Mouse (Mus musculus): ENCODE results near the gene Klf5. TPM values are rescaled to one million over a fixed set of nuclear protein-coding genes. Genes with fewer than 3 reads are reported as not detected.

Gene Klf5
- polyA plus RNA-seq, 1 experiment from 2014 or later, result 2.7 TPM

GRCm38 (mm10) chr14:99280399-99280798, 18.1 kb upstream of the Klf5 start:
- ATAC-seq (ENCODE audit: low FRiP score, low TSS enrichment) (no peak), DNase-seq (no peak)
- no peaks in the 10 kb centered on the region for H3K36me3 ChIP-seq (ENCODE audit: control insufficient read depth, insufficient read depth, low read length)
- peaks cover 5% of the 10 kb centered on the region; the same call in 1 of the 2 replicates for H3K27me3 ChIP-seq (ENCODE audit: control insufficient read depth, insufficient read depth, low read length)
- WGBS, result 87% methylated on average over 5 of the region's 5 CpGs
- H3K4me1 ChIP-seq (ENCODE audit: control insufficient read depth, insufficient read depth, low read length), result peaks cover 4% of the 10 kb centered on the region; the same call in 1 of the 2 replicates
- no peak overlapping the region for H3K27ac ChIP-seq (replicated peaks; ENCODE audit: low read depth, low read length)
- H3K4me2 ChIP-seq (ENCODE audit: low read length), result no peak overlapping the region
- no peak overlapping the region for H3K4me3 ChIP-seq (replicated peaks; ENCODE audit: low read depth, low read length)
- no peak overlapping the region for H3K9ac ChIP-seq (replicated peaks; ENCODE audit: low read length)
- H3K9me3 ChIP-seq (ENCODE audit: control insufficient read depth, low read length), result no peaks in the 10 kb centered on the region

DNA sequence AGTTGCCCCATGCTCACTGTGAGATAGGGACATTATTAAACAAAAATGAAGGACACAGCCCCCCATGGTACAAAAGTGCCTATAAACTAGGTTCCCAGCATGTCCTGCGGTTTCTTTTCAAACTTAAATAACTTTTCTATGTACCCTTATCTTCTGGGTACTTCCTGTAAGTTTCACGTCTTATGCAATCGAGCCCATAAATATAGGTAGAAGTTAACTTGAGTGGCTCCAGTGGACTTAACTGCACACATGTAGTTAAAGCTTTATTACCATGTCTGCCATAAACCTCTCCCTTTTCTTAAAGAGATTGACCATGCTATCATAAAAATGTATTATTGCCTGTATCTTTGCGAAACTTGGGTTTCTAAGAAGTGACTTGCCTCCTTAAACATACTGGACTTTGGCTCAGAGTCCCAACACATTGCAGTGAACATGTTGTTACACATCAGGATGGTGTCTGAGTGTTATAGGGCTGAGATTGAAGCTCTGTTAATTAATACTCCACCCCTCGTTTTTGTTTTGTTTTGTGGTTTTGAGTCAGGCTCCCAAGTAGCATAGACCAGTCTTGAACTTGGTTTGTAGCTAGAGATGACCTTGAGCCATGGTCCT, 17.6 kb upstream of the Klf5 start:
- no peaks in the 10 kb centered on the region for H3K36me3 ChIP-seq (ENCODE audit: control insufficient read depth, insufficient read depth, low read length)

GRCm38 (mm10) chr14:99285486-99285885, 13.0 kb upstream of the Klf5 start:
- Histone ChIP-seq H3K9ac (replicated peaks; ENCODE audit: low read length) (no peak overlapping the region), H3K9me3 (ENCODE audit: control insufficient read depth, low read length) (no peaks in the 10 kb centered on the region), H3K4me2 (ENCODE audit: low read length) (no peak overlapping the region), H3K27ac (replicated peaks; ENCODE audit: low read depth, low read length) (no peak overlapping the region), H3K27me3 (ENCODE audit: control insufficient read depth, insufficient read depth, low read length) (no peaks in the 10 kb centered on the region), H3K36me3 (ENCODE audit: control insufficient read depth, insufficient read depth, low read length) (no peaks in the 10 kb centered on the region), H3K4me1 (ENCODE audit: control insufficient read depth, insufficient read depth, low read length) (no peaks in the 10 kb centered on the region), H3K4me3 (replicated peaks; ENCODE audit: low read depth, low read length) (no peak overlapping the region)
- ATAC-seq (ENCODE audit: low FRiP score, low TSS enrichment) (no peak), DNase-seq (no peak)
- WGBS, result 96% methylated on average over 4 of the region's 4 CpGs

More for the DNA sequence above, 17.6 kb upstream of the Klf5 start:
- DNase-seq, result no peak
- Histone ChIP-seq H3K27ac (replicated peaks; ENCODE audit: low read depth, low read length) (no peak overlapping the region), H3K4me2 (ENCODE audit: low read length) (no peak overlapping the region), H3K4me1 (ENCODE audit: control insufficient read depth, insufficient read depth, low read length) (peaks cover 4% of the 10 kb centered on the region; the same call in 1 of the 2 replicates), H3K9me3 (ENCODE audit: control insufficient read depth, low read length) (no peaks in the 10 kb centered on the region), H3K27me3 (ENCODE audit: control insufficient read depth, insufficient read depth, low read length) (peaks cover 5% of the 10 kb centered on the region; the same call in 1 of the 2 replicates), H3K9ac (replicated peaks; ENCODE audit: low read length) (no peak overlapping the region), H3K4me3 (replicated peaks; ENCODE audit: low read depth, low read length) (no peak overlapping the region)
- no peak for ATAC-seq (ENCODE audit: low FRiP score, low TSS enrichment)
- 91% methylated on average over 5 of the region's 5 CpGs for WGBS

- 97% methylated on average over 5 of the region's 5 CpGs for WGBS
- H3K4me1 ChIP-seq (ENCODE audit: control insufficient read depth, insufficient read depth, low read length), result no peaks in the 10 kb centered on the region
- H3K4me3 ChIP-seq (replicated peaks; ENCODE audit: low read depth, low read length), result no peak overlapping the region
- no peak overlapping the region for H3K9ac ChIP-seq (replicated peaks; ENCODE audit: low read length)
- no peaks in the 10 kb centered on the region for H3K36me3 ChIP-seq (ENCODE audit: control insufficient read depth, insufficient read depth, low read length)
- H3K27me3 ChIP-seq (ENCODE audit: control insufficient read depth, insufficient read depth, low read length), result peaks cover 8% of the 10 kb centered on the region
- DNase-seq (no peak), ATAC-seq (ENCODE audit: low FRiP score, low TSS enrichment) (no peak)
- H3K4me2 ChIP-seq (ENCODE audit: low read length), result no peak overlapping the region
- H3K27ac ChIP-seq (replicated peaks; ENCODE audit: low read depth, low read length), result no peak overlapping the region
- H3K9me3 ChIP-seq (ENCODE audit: control insufficient read depth, low read length), result no peaks in the 10 kb centered on the region
These were observed 6.3 kb upstream of the Klf5 start for GRCm38 (mm10) chr14:99292176-99292575.

GRCm38 (mm10) chr14:99294424-99294823, 4.1 kb upstream of the Klf5 start:
- WGBS, result 90% methylated on average over 8 of the region's 8 CpGs
- H3K27ac ChIP-seq (replicated peaks; ENCODE audit: low read depth, low read length), result no peak overlapping the region
- ATAC-seq (ENCODE audit: low FRiP score, low TSS enrichment) (no peak), DNase-seq (no peak)
- no peaks in the 10 kb centered on the region for H3K36me3 ChIP-seq (ENCODE audit: control insufficient read depth, insufficient read depth, low read length)
- H3K4me1 ChIP-seq (ENCODE audit: control insufficient read depth, insufficient read depth, low read length), result no peaks in the 10 kb centered on the region
- H3K4me2 ChIP-seq (ENCODE audit: low read length), result no peak overlapping the region
- no peak overlapping the region for H3K4me3 ChIP-seq (replicated peaks; ENCODE audit: low read depth, low read length)
- H3K9ac ChIP-seq (replicated peaks; ENCODE audit: low read length), result no peak overlapping the region
- peaks cover 22% of the 10 kb centered on the region for H3K27me3 ChIP-seq (ENCODE audit: control insufficient read depth, insufficient read depth, low read length)
- no peaks in the 10 kb centered on the region for H3K9me3 ChIP-seq (ENCODE audit: control insufficient read depth, low read length)

- 51% methylated on average over 15 of the region's 15 CpGs for WGBS
- Histone ChIP-seq H3K9ac (replicated peaks; ENCODE audit: low read length) (no peak overlapping the region), H3K9me3 (ENCODE audit: control insufficient read depth, low read length) (no peaks in the 10 kb centered on the region), H3K4me2 (ENCODE audit: low read length) (no peak overlapping the region), H3K4me3 (replicated peaks; ENCODE audit: low read depth, low read length) (no peak overlapping the region), H3K36me3 (ENCODE audit: control insufficient read depth, insufficient read depth, low read length) (no peaks in the 10 kb centered on the region), H3K27ac (replicated peaks; ENCODE audit: low read depth, low read length) (no peak overlapping the region), H3K27me3 (ENCODE audit: control insufficient read depth, insufficient read depth, low read length) (peaks cover 33% of the 10 kb centered on the region), H3K4me1 (ENCODE audit: control insufficient read depth, insufficient read depth, low read length) (no peaks in the 10 kb centered on the region)
- ATAC-seq (ENCODE audit: low FRiP score, low TSS enrichment) (no peak), DNase-seq (no peak)
These were observed 2.7 kb upstream of the Klf5 start for GRCm38 (mm10) chr14:99295606-99296341.

GRCm38 (mm10) chr14:99299022-99299481, 561 bp downstream of the Klf5 start:
- Histone ChIP-seq H3K27ac (replicated peaks; ENCODE audit: low read depth, low read length) (no peak overlapping the region), H3K4me2 (ENCODE audit: low read length) (peak overlapping the region; percentile 96), H3K27me3 (ENCODE audit: control insufficient read depth, insufficient read depth, low read length) (peaks cover 40% of the 10 kb centered on the region), H3K36me3 (ENCODE audit: control insufficient read depth, insufficient read depth, low read length) (no peaks in the 10 kb centered on the region), H3K9ac (replicated peaks; ENCODE audit: low read length) (peak overlapping the region; percentile 65), H3K4me3 (replicated peaks; ENCODE audit: low read depth, low read length) (peak overlapping the region; percentile 78), H3K4me1 (ENCODE audit: control insufficient read depth, insufficient read depth, low read length) (no peaks in the 10 kb centered on the region), H3K9me3 (ENCODE audit: control insufficient read depth, low read length) (no peaks in the 10 kb centered on the region)
- peak; percentile 83 for ATAC-seq (ENCODE audit: low FRiP score, low TSS enrichment)
- under 1% methylated on average over 58 of the region's 60 CpGs for WGBS
- DNase-seq, result peak; percentile 80

- ATAC-seq (ENCODE audit: low FRiP score, low TSS enrichment) (no peak), DNase-seq (peak; percentile 55)
- Histone ChIP-seq H3K36me3 (ENCODE audit: control insufficient read depth, insufficient read depth, low read length) (no peaks in the 10 kb centered on the region), H3K4me2 (ENCODE audit: low read length) (peak overlapping the region; percentile 96), H3K9ac (replicated peaks; ENCODE audit: low read length) (peak overlapping the region; percentile 65; the same call in 1 of the 2 replicates), H3K27ac (replicated peaks; ENCODE audit: low read depth, low read length) (no peak overlapping the region), H3K9me3 (ENCODE audit: control insufficient read depth, low read length) (no peaks in the 10 kb centered on the region), H3K27me3 (ENCODE audit: control insufficient read depth, insufficient read depth, low read length) (peaks cover 40% of the 10 kb centered on the region), H3K4me1 (ENCODE audit: control insufficient read depth, insufficient read depth, low read length) (no peaks in the 10 kb centered on the region), H3K4me3 (replicated peaks; ENCODE audit: low read depth, low read length) (peak overlapping the region; percentile 78)
- 7% methylated on average over 21 of the region's 21 CpGs for WGBS
These were observed 1.3 kb downstream of the Klf5 start for GRCm38 (mm10) chr14:99299701-99300191.
